Mouse (Mus musculus) myocyte (in vitro differentiated cells): ENCODE results near the gene Fam186a.

Source experiments
- MYOD1 ChIP-seq, 3 experiments: IDR thresholded peaks; one replicate each; pipeline ENCODE4 v1.6.1; 2011; ENCODE audit warnings: control low read depth in 2 of 3, low read depth in 2 of 3, mild to moderate bottlenecking in 2 of 3, moderate library complexity in 1 of 3; ENCODE audit not compliant: insufficient read length in 2 of 3, control insufficient read depth in 1 of 3
- POLR2A ChIP-seq: IDR thresholded peaks from one replicate; pipeline ENCODE4 v1.6.1; 2011; ENCODE audit warnings: low read depth, mild to moderate bottlenecking, control low read depth, moderate library complexity; ENCODE audit not compliant: insufficient read length

DNA sequence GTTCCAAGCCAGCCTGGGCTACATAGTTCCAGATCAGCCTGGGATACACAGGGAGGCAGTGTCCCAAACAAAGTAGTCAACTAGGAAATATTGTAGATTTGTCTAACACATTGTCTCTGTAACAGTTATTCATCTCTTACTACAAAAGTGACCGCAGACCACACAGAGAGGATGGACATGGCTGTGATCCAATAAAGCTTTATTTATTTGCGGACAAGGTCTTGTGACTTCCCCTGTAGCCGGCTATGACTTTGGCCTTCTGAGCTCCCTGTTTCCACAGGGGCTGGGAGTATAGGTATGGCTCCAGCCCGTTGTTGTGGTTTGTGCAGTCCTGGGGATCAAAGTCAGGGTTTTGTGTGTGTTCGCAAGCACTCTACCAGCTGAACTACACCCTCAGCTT lies 88.3 kb downstream of the Fam186a start:
- no peak for TF ChIP-seq POLR2A
- no peak for TF ChIP-seq MYOD1 (IDR thresholded peaks at IDR 0.05; ENCODE audit: control insufficient read depth in 1 of 3, insufficient read length in 2 of 3, low read depth in 2 of 3)
